Mouse (Mus musculus): Measurements from ENCODE around the gene Efnb3.

GRCm38 (mm10) chr11:69540700-69541099, 19.3 kb downstream of the Efnb3 start:
- TF ChIP-seq POLR2A (IDR thresholded peaks at IDR 0.05; ENCODE audit: insufficient read depth, low read length) (no peak), CTCF (IDR thresholded peaks at IDR 0.05; ENCODE audit: low read depth, low read length) (no peak)

Data from ES-Bruce4 (cell line).